23 mouse cellular contexts compared by ENCODE assay signal in the genomic region with DNA sequence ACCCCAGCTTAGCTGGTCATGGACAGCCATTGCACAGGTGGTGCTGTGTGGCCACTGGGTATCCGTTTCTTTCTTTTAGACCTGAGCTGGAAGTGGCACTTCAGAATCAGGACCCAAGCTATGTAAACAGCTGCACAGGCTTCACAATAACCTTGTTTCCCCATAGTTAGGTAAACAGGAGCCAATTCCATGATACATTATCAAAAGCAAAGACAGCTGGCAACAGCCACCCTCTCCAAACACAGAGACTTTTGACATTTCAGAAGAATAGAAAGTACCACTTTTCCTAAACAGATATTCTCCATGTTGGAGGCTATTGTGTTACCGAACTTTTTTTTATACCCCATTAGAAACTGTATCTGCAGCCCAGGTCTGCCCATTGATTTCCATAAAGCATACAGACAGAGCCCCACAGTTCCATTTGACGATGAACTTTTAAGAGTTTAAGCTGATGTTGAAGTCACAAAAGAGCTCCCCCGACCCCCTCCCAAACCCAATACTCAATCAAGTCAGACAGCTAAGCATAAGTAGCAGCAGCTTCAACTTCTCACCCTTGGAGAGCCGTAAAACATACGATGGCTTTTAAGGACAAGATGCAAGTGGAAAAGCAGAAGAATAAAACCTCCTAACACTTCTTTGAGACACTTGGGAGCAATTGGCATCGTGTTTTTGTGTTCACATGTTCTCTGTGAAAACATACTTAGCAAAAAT.
DNase-seq lines count a peak whose midpoint lies in the region; ATAC-seq and TF ChIP-seq lines count a peak whose summit lies in the region.
"Had no signal": no experiment of that assay in that cellular context is flagged by ENCODE, and none has a peak within 500 bp of the region (broad histone marks: within the 10 kb centered on the region; RNA-seq: fewer than 3 reads in every experiment).

No protein-coding gene starts in this region.

- H3K27me3 ChIP-seq in forebrain, embryonic 12.5 days: peaks cover 60% of the 10 kb centered on the region
- no peaks in the 10 kb centered on the region for H3K27me3 ChIP-seq in forebrain, embryonic 16.5 days (replicated peaks; ENCODE audit: control insufficient read depth, insufficient read depth, low read length)
- H3K27me3 ChIP-seq in lung, embryonic 14.5 days (ENCODE audit: insufficient read depth, low read length): no peaks in the 10 kb centered on the region
- no peaks in the 10 kb centered on the region for H3K27me3 ChIP-seq in stomach, embryonic 14.5 days (ENCODE audit: control insufficient read depth, insufficient read depth, low read length)
- no peaks in the 10 kb centered on the region for H3K27me3 ChIP-seq in stomach, postnatal 0 days (ENCODE audit: control insufficient read depth, insufficient read depth, low read length)
- H3K27me3 ChIP-seq: CH12.LX; embryonic facial prominence, embryonic 15.5 days; heart, embryonic 15.5 days; intestine, embryonic 15.5 days had no signal

- H3K4me2 ChIP-seq in forebrain, embryonic 12.5 days: no peak overlapping the region
- no peak overlapping the region for H3K4me2 ChIP-seq in forebrain, embryonic 16.5 days (ENCODE audit: low read length)
- no peak overlapping the region for H3K4me2 ChIP-seq in lung, embryonic 14.5 days
- peak overlapping the region; percentile 23; the same call in 1 of the 2 replicates for H3K4me2 ChIP-seq in stomach, embryonic 14.5 days (replicated peaks; ENCODE audit: low read depth, low read length)
- no peak overlapping the region for H3K4me2 ChIP-seq in stomach, postnatal 0 days (replicated peaks; ENCODE audit: low read depth)
- H3K4me2 ChIP-seq: embryonic facial prominence, embryonic 15.5 days; heart, embryonic 11.5 days; heart, embryonic 15.5 days; hindbrain, embryonic 14.5 days; intestine, embryonic 15.5 days had no signal

- no peaks in the 10 kb centered on the region for H3K36me3 ChIP-seq in forebrain, embryonic 12.5 days (replicated peaks)
- H3K36me3 ChIP-seq in forebrain, embryonic 16.5 days (ENCODE audit: control insufficient read depth, insufficient read depth): no peaks in the 10 kb centered on the region
- no peaks in the 10 kb centered on the region for H3K36me3 ChIP-seq in lung, embryonic 14.5 days (ENCODE audit: insufficient read depth)
- no peaks in the 10 kb centered on the region for H3K36me3 ChIP-seq in stomach, embryonic 14.5 days (ENCODE audit: control insufficient read depth, insufficient read depth, low read length)
- no peaks in the 10 kb centered on the region for H3K36me3 ChIP-seq in stomach, postnatal 0 days (ENCODE audit: control insufficient read depth, insufficient read depth, low read length)
- H3K36me3 ChIP-seq: embryonic facial prominence, embryonic 15.5 days; heart, embryonic 15.5 days; hindbrain, embryonic 10.5 days; intestine, embryonic 15.5 days had no signal

- H3K4me1 ChIP-seq in forebrain, embryonic 12.5 days: peaks cover 11% of the 10 kb centered on the region
- no peaks in the 10 kb centered on the region for H3K4me1 ChIP-seq in forebrain, embryonic 16.5 days (replicated peaks; ENCODE audit: control insufficient read depth, insufficient read depth, low read length)
- H3K4me1 ChIP-seq in lung, embryonic 14.5 days (ENCODE audit: insufficient read depth): peaks cover 9% of the 10 kb centered on the region
- 0 out of 2 replicates have a peak, but pooled peaks cover 6% of the 10 kb centered on the region for H3K4me1 ChIP-seq in stomach, embryonic 14.5 days (ENCODE audit: control insufficient read depth, insufficient read depth, low read length)
- H3K4me1 ChIP-seq in stomach, postnatal 0 days (replicated peaks; ENCODE audit: control insufficient read depth, insufficient read depth): no peaks in the 10 kb centered on the region
- H3K4me1 ChIP-seq: embryonic facial prominence, embryonic 15.5 days; intestine, embryonic 15.5 days had no signal

- no peak overlapping the region for H3K9ac ChIP-seq in forebrain, embryonic 12.5 days
- H3K9ac ChIP-seq in forebrain, embryonic 16.5 days (replicated peaks; ENCODE audit: low read depth, low read length): no peak overlapping the region
- no peak overlapping the region for H3K9ac ChIP-seq in lung, embryonic 14.5 days
- no peak overlapping the region for H3K9ac ChIP-seq in stomach, embryonic 14.5 days (replicated peaks; ENCODE audit: low read depth, low read length)
- no peak overlapping the region for H3K9ac ChIP-seq in stomach, postnatal 0 days (ENCODE audit: low read length)
- H3K9ac ChIP-seq: embryonic facial prominence, embryonic 15.5 days; heart, embryonic 15.5 days; hindbrain, embryonic 14.5 days; intestine, embryonic 15.5 days had no signal

- 44% methylated on average over 7 of the region's 7 CpGs for WGBS in forebrain, embryonic 12.5 days
- WGBS in forebrain, embryonic 16.5 days: 33% methylated on average over 7 of the region's 7 CpGs
- 21% methylated on average over 7 of the region's 7 CpGs for WGBS in lung, embryonic 14.5 days
- 19% methylated on average over 7 of the region's 7 CpGs for WGBS in stomach, embryonic 14.5 days
- 22% methylated on average over 7 of the region's 7 CpGs for WGBS in stomach, postnatal 0 days

- H3K4me3 ChIP-seq in forebrain, embryonic 12.5 days (replicated peaks): no peak overlapping the region
- no peak overlapping the region for H3K4me3 ChIP-seq in forebrain, embryonic 16.5 days (replicated peaks; ENCODE audit: low read length)
- no peak overlapping the region for H3K4me3 ChIP-seq in lung, embryonic 14.5 days (ENCODE audit: low read depth, low read length)
- H3K4me3 ChIP-seq in stomach, embryonic 14.5 days (ENCODE audit: low read depth, low read length): no peak overlapping the region
- no peak overlapping the region for H3K4me3 ChIP-seq in stomach, postnatal 0 days (ENCODE audit: low read depth, low read length)
- H3K4me3 ChIP-seq: embryonic facial prominence, embryonic 15.5 days; erythroblast, embryonic 14.5 days; heart, adult 2 months; heart, embryonic 15.5 days; hindbrain, embryonic 10.5 days; intestine, embryonic 15.5 days had no signal

- ATAC-seq in forebrain, embryonic 12.5 days (ENCODE audit: low FRiP score): peak; percentile 30; the same call in 1 of the 2 replicates
- no peak for ATAC-seq in forebrain, embryonic 16.5 days
- 0 out of 2 replicates have a peak, but pooled peaks have one; percentile 59 for ATAC-seq in lung, embryonic 14.5 days (ENCODE audit: insufficient read depth)
- ATAC-seq in stomach, embryonic 14.5 days (ENCODE audit: insufficient number of reproducible peaks, insufficient read depth, low FRiP score, low read depth): peak; percentile 42; the same call in 1 of the 2 replicates
- ATAC-seq in stomach, postnatal 0 days (ENCODE audit: low FRiP score, low TSS enrichment): no peak
- ATAC-seq: activated CD4-positive, CD25-positive, alpha-beta regulatory T cell, adult 4 months; intestine, embryonic 15.5 days; Patski had no signal

- TF ChIP-seq EP300 in stomach, postnatal 0 days (optimal IDR thresholded peaks at IDR 0.05): no peak

- H3K9me3 ChIP-seq in forebrain, embryonic 12.5 days: no peaks in the 10 kb centered on the region
- no peaks in the 10 kb centered on the region for H3K9me3 ChIP-seq in forebrain, embryonic 16.5 days (ENCODE audit: control insufficient read depth, low read length)
- no peaks in the 10 kb centered on the region for H3K9me3 ChIP-seq in lung, embryonic 14.5 days (ENCODE audit: low read depth, low read length)
- no peaks in the 10 kb centered on the region for H3K9me3 ChIP-seq in stomach, embryonic 14.5 days (ENCODE audit: control insufficient read depth, low read depth, low read length)
- no peaks in the 10 kb centered on the region for H3K9me3 ChIP-seq in stomach, postnatal 0 days (ENCODE audit: control insufficient read depth, low read length)
- H3K9me3 ChIP-seq: embryonic facial prominence, embryonic 15.5 days; heart, embryonic 15.5 days; hindbrain, embryonic 10.5 days; intestine, embryonic 15.5 days had no signal

- no peak for TF ChIP-seq CTCF in lung, embryonic 14.5 days (IDR thresholded peaks at IDR 0.05; ENCODE audit: low read depth)
- TF ChIP-seq CTCF in stomach, postnatal 0 days (IDR thresholded peaks at IDR 0.05; ENCODE audit: low read depth): no peak

- no peak overlapping the region for H3K27ac ChIP-seq in forebrain, embryonic 12.5 days
- no peak overlapping the region for H3K27ac ChIP-seq in forebrain, embryonic 16.5 days (ENCODE audit: low read length)
- no peak overlapping the region for H3K27ac ChIP-seq in lung, embryonic 14.5 days (ENCODE audit: low read depth)
- no peak overlapping the region for H3K27ac ChIP-seq in stomach, embryonic 14.5 days (ENCODE audit: low read length)
- no peak overlapping the region for H3K27ac ChIP-seq in stomach, postnatal 0 days (replicated peaks)
- H3K27ac ChIP-seq: embryonic facial prominence, embryonic 15.5 days; heart, adult 2 months; heart, embryonic 15.5 days; hindbrain, embryonic 10.5 days; hindbrain, embryonic 14.5 days; intestine, embryonic 15.5 days had no signal

- peak; percentile 30 for DNase-seq in lung, embryonic 14.5 days
- DNase-seq in lung, postnatal 36 days: no peak
- no peak for DNase-seq in stomach, postnatal 0 days (ENCODE audit: low spot score)
- no peak for DNase-seq in right cerebral cortex, postnatal 25 days
- DNase-seq: adrenal gland, postnatal 14 days; cerebellum, adult 18-20 months; cerebellum, adult 9-11 months; cerebellum, postnatal 36 days; heart, adult 2 months; heart, postnatal 14 days had no signal

Comparison
In these comparisons a context has a peak if more than half of its experiments do, and no peak if none do; other contexts are left out.
1. ATAC-seq: peak in forebrain, embryonic 12.5 days (single experiment), lung, embryonic 14.5 days (single experiment) and stomach, embryonic 14.5 days (single experiment); none in forebrain, embryonic 16.5 days (single experiment) and stomach, postnatal 0 days (single experiment).